Mouse (Mus musculus) liver, embryonic 14.5 days (tissue): ENCODE data around the gene Olfr372. TPM values are rescaled to one million over a fixed set of nuclear protein-coding genes. Genes with fewer than 3 reads are reported as not detected.
"Not testable (repeated sequence)": the region's sequence is repeated elsewhere in the genome, so short reads cannot be mapped to it uniquely, and the experiment has no call there.

ENCODE experiments used
- ATAC-seq: fragments of 200-750 bp; cut with Nextera tagmentation; 2 replicates; pipeline ENCODE4 v1.8.0; 2017; ENCODE audit warnings: moderate number of reproducible peaks, mild to moderate bottlenecking, moderate library complexity; ENCODE audit not compliant: insufficient read depth
- DNase-seq, 3 experiments: peaks; one replicate each; pipeline ENCODE4 v3.0.0-alpha.2; 2012 to 2013; ENCODE audit warnings: low read depth in 3 of 3, low spot score in 3 of 3
- H3K27ac ChIP-seq: fragments of 300-500 bp; sonication (generic); 2 replicates; pipeline ENCODE4 v1.5.1; 2014; ENCODE audit warnings: moderate library complexity, mild to moderate bottlenecking, control low read depth, inconsistent platforms
- H3K27me3 ChIP-seq: fragments of 300-500 bp; sonication (generic); 2 replicates; pipeline ENCODE4 v1.6.1; 2014; ENCODE audit warnings: mild to moderate bottlenecking, low read length, moderate library complexity; ENCODE audit not compliant: control insufficient read depth, insufficient read depth
- H3K36me3 ChIP-seq: fragments of 300-500 bp; sonication (generic); replicated peaks from 2 replicates; pipeline ENCODE4 v1.6.1; 2014; ENCODE audit warnings: low read depth; ENCODE audit not compliant: control insufficient read depth, insufficient read depth
- H3K4me1 ChIP-seq, 2 experiments: fragments of 200-500 bp in 1 of 2; fragments of 300-500 bp in 1 of 2; sonication (generic) in 1 of 2; replicated peaks; 2 replicates each; pipeline ENCODE4 v1.6.1; 2012 to 2014; ENCODE audit warnings: antibody characterized with exemption in 1 of 2, inconsistent platforms in 1 of 2, low read length in 1 of 2; ENCODE audit not compliant: control insufficient read depth in 2 of 2, insufficient read depth in 2 of 2
- H3K4me2 ChIP-seq: fragments of 300-500 bp; sonication (generic); 2 replicates; pipeline ENCODE4 v1.6.1; 2014; ENCODE audit warnings: low read depth, mild to moderate bottlenecking, control low read depth, moderate library complexity
- H3K4me3 ChIP-seq, 2 experiments: fragments of 200-500 bp in 1 of 2; fragments of 300-500 bp in 1 of 2; sonication (generic) in 1 of 2; 2 replicates each; pipeline ENCODE4 v1.5.1; 2012 to 2014; ENCODE audit warnings: low read depth in 2 of 2, low read length in 2 of 2, mild to moderate bottlenecking in 2 of 2, control low read depth in 1 of 2, inconsistent platforms in 1 of 2, moderate library complexity in 1 of 2; ENCODE audit not compliant: insufficient read depth in 1 of 2
- H3K9ac ChIP-seq: fragments of 300-500 bp; sonication (generic); replicated peaks from 2 replicates; pipeline ENCODE4 v1.6.1; 2014; ENCODE audit warnings: mild to moderate bottlenecking, control low read depth, moderate library complexity
- H3K9me3 ChIP-seq: fragments of 300-500 bp; sonication (generic); 2 replicates; pipeline ENCODE4 v1.6.1; 2016; ENCODE audit warnings: low read length, mixed read lengths; ENCODE audit not compliant: control insufficient read depth
- CTCF ChIP-seq: IDR thresholded peaks from 2 replicates; pipeline ENCODE4 v1.5.1; 2016; ENCODE audit warnings: antibody characterized with exemption, low read depth, control low read depth
- EP300 ChIP-seq: IDR thresholded peaks from 2 replicates; pipeline ENCODE4 v1.6.1; 2016; ENCODE audit warnings: antibody characterized with exemption, low read depth
- WGBS: fragments of 180-500 bp; shearing (Covaris S2); extraction: QIAGEN DNeasy Blood & Tissue Kit; methylation state at CpG from one replicate; pipeline ENCODE4 v1.1.7; 2014; ENCODE audit not compliant: insufficient replicate concordance; 5-methylcytosine and 5-hydroxymethylcytosine counted together
- polyA plus RNA-seq, 2 experiments: library from polyadenylated mRNA; depleted of rRNA in 1 of 2; stranded (reverse) in 1 of 2; unstranded in 1 of 2; fragments of >200 nt; fragmentation: Nextera tagmentation in 1 of 2; extraction: Ambion mirVana in 1 of 2; gene quantifications; 2 replicates each; pipeline versions ENCODE4 v1.2.1 to v1.2.3; 2012 to 2014

Gene Olfr372
- polyA plus RNA-seq, 2 experiments: not detected

DNA sequence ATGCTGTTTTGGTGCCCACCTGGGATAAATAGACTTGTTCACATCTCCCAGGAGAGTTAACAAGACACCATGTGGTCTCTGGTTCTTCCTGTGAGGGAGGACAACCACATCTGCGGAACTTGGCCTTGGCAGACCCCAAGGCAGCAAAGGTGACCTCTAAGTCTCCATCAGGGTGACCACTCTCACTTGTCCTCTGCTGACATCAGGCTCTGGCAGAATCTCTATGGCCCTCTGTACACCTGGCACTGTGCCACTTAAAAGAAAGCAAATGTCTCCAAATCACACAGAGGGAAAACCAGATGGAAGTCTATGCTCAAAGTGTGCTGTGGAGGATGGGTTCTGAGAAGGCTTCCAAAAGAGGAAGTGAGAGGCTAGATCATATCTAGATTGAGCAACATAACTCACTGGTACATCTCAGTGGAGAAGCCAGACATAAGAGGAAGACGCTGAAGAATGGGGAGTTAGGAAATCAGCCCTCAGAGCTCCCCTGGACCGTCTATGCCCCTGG lies 32.8 kb upstream of the Olfr372 start:
- Histone ChIP-seq H3K9me3 (no peaks in the 10 kb centered on the region), H3K4me2 (no peak overlapping the region), H3K27ac (no peak overlapping the region), H3K4me1 (no peaks in the 10 kb centered on the region; a peak in 1 of 4 replicates), H3K9ac (no peak overlapping the region), H3K4me3 (no peak overlapping the region), H3K27me3 (no peaks in the 10 kb centered on the region), H3K36me3 (no peaks in the 10 kb centered on the region)
- DNase-seq (peak; percentile 9 to 22 (median 10)), ATAC-seq (no peak)
- TF ChIP-seq CTCF (no peak), EP300 (no peak)
- 14% methylated on average over 3 of the region's 3 CpGs for WGBS

DNA sequence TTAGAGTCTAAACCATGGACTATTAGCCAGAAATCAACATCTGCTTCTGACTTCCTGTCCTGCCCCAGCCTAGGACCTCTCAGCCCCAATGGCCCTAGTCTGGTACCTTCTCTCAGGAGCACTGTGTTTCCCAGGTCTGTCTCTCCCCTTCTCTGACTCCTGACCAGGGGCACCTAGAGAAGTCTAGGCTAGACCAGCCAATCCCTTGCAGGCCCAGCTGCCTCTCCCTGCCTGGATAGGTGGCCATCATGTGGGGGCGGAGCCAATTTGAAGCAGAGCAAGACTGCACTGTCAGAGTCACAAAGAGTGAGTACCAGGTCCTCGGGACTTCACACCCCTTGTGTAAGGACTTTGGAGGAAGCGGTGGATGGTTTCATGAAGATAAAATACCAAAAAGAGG lies 31.5 kb upstream of the Olfr372 start, which contains the start of gene Cyp4f18:
Cyp4f18 (minus strand) TSS at position 154 of the 400 bp plus-strand sequence.
- H3K36me3 ChIP-seq: no peaks in the 10 kb centered on the region
- WGBS: 38% methylated on average over 3 of the region's 3 CpGs
- DNase-seq: no peak
- ATAC-seq: no peak
- H3K4me1 ChIP-seq: no peaks in the 10 kb centered on the region; a peak in 1 of 4 replicates
- H3K27me3 ChIP-seq: no peaks in the 10 kb centered on the region
- H3K4me2 ChIP-seq: no peak within 1 kb of the TSS
- H3K9ac ChIP-seq: no peak within 1 kb of the TSS
- TF ChIP-seq CTCF (no peak), EP300 (no peak)
- no peak within 1 kb of the TSS for H3K4me3 ChIP-seq
- H3K27ac ChIP-seq: no peak within 1 kb of the TSS
- no peaks in the 10 kb centered on the region for H3K9me3 ChIP-seq

DNA sequence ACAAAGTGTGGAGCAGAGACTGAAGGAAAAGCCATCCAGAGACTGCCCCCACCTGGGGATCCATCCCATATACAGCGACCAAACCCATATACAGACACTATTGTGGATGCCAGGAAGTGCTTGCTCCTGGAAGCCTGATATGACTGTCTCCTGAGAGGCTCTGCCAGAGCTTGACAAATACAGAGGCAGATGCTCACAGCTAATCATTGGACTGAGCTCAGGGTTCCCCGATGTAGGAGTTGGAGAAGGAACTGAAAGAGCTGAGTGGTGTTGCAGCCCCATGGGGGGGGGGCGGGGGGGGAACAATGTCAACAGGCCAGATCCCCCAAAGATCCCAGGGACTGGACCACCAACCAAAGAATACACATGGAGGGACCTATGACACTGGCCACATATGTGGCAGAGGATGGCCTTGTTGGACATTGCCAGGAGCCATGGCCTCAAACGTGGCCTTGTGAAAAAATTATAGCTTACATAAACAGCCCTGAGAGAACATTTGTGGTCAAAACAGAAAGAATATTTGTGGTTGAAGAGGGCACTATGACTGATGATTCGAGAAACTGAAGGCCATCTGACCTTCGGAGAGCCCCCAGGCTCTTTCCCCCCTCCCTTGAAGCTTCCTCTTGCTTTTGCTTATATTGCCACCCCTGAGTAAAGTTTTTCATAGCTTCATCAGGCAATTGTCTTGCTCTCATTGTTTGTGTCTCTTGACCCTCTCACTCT lies 27.4 kb upstream of the Olfr372 start:
- H3K9ac ChIP-seq, H3K4me3 ChIP-seq, H3K4me2 ChIP-seq, ATAC-seq, DNase-seq, H3K9me3 ChIP-seq, H3K36me3 ChIP-seq, H3K4me1 ChIP-seq, H3K27me3 ChIP-seq, H3K27ac ChIP-seq: not testable (repeated sequence)
- 41% methylated on average over 6 of the region's 6 CpGs for WGBS

DNA sequence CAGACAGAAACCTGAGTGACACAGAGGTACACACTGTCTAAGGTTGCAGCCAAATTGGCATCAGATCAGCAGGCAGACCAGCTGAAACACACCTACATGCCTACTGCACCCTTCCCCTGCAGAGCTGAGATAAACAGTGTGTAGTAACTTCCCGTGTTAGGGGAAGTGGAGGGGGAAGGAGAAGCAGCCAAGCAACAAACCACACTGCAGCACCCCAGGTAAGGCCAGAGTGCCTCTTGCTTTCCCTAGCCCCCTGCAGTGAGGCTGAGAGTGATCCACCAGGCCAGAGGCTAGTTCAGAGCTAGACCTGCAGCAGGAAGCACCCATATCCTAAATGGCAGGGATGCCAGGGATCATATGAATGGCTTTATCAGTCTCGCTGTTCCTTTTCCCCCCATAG lies 23.7 kb upstream of the Olfr372 start:
- not testable (repeated sequence) for ATAC-seq, H3K9ac ChIP-seq, H3K27ac ChIP-seq, H3K27me3 ChIP-seq, DNase-seq, H3K9me3 ChIP-seq, H3K4me3 ChIP-seq, H3K36me3 ChIP-seq, H3K4me2 ChIP-seq, H3K4me1 ChIP-seq
- 31% methylated on average over 2 of the region's 2 CpGs for WGBS

DNA sequence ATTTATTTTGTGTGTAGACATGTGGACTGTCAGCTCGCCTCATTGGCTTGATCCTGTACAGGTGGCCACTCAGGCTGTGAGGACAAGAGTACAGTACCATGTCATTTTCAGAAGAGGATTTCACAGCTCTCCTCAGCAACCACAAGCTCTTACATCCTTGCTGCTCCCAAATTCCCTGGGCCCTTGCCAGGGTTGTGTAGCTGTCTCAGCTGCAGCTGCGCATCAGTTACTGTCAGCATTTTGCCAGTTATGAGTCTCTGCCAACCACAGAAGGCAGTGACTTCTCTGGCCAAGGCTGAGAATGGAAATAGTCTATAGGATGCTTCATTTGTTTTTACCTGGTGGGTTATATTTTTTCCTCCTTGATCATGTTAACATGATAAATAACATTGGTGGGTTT lies 22.9 kb upstream of the Olfr372 start:
- H3K27me3 ChIP-seq: no peaks in the 10 kb centered on the region
- no peak for TF ChIP-seq EP300
- TF ChIP-seq CTCF: no peak
- H3K4me3 ChIP-seq: no peak overlapping the region
- no peak for ATAC-seq
- no peak overlapping the region for H3K4me2 ChIP-seq
- no peaks in the 10 kb centered on the region for H3K4me1 ChIP-seq
- no peaks in the 10 kb centered on the region for H3K36me3 ChIP-seq
- H3K27ac ChIP-seq: no peak overlapping the region
- no peak overlapping the region for H3K9ac ChIP-seq
- no peak for DNase-seq
- 49% methylated on average over 2 of the region's 2 CpGs for WGBS
- H3K9me3 ChIP-seq: no peaks in the 10 kb centered on the region

DNA sequence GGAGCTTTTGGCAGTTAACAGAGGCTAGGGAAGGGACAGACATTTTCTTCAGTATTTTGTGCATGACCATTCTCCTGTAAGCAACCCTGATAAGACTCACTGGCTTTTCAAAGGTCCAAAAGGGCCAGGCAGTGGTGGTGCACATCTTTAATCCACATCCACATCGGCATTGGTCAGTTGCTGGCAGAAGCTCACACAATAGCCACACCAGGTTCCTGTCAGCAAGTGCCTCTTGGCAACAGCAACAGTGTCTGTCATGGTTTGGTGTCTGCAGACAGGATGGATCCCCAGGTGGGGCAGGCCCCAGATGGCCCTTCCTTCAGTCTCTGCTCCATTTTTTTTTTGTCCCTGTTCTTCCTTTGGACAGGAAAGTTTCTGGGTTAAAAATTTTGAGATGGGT lies 22.0 kb upstream of the Olfr372 start:
- ATAC-seq, DNase-seq, H3K9ac ChIP-seq, H3K36me3 ChIP-seq, H3K27me3 ChIP-seq, H3K4me3 ChIP-seq, H3K27ac ChIP-seq, H3K9me3 ChIP-seq, H3K4me1 ChIP-seq, H3K4me2 ChIP-seq: not testable (repeated sequence)
- WGBS: 57% methylated on average over 1 of the region's 1 CpGs
